Mouse (Mus musculus) forebrain, embryonic 16.5 days (tissue): ENCODE measurements around the gene Islr2. TPM values are rescaled to one million over a fixed set of nuclear protein-coding genes. Genes with fewer than 3 reads are reported as not detected.

ENCODE experiments used
- ATAC-seq: fragments of 200-750 bp; cut with Nextera tagmentation; 2 replicates; pipeline ENCODE4 v1.8.0; 2017; ENCODE audit warnings: mild to moderate bottlenecking, moderate library complexity
- H3K27ac ChIP-seq: fragments of 300-500 bp; sonication (generic); 2 replicates; pipeline ENCODE4 v1.5.1; 2014; ENCODE audit warnings: low read length, control low read depth
- H3K27me3 ChIP-seq: fragments of 300-500 bp; sonication (generic); replicated peaks from 2 replicates; pipeline ENCODE4 v1.6.1; 2014; ENCODE audit warnings: low read length; ENCODE audit not compliant: control insufficient read depth, insufficient read depth
- H3K36me3 ChIP-seq: fragments of 300-500 bp; sonication (generic); 2 replicates; pipeline ENCODE4 v1.6.1; 2014; ENCODE audit not compliant: control insufficient read depth, insufficient read depth
- H3K4me1 ChIP-seq: fragments of 300-500 bp; sonication (generic); replicated peaks from 2 replicates; pipeline ENCODE4 v1.6.1; 2014; ENCODE audit warnings: low read length; ENCODE audit not compliant: control insufficient read depth, insufficient read depth
- H3K4me2 ChIP-seq: fragments of 300-500 bp; sonication (generic); 2 replicates; pipeline ENCODE4 v1.6.1; 2014; ENCODE audit warnings: mild to moderate bottlenecking, low read length, control low read depth
- H3K4me3 ChIP-seq: fragments of 300-500 bp; sonication (generic); replicated peaks from 2 replicates; pipeline ENCODE4 v1.5.1; 2014; ENCODE audit warnings: mild to moderate bottlenecking, low read length, control low read depth
- H3K9ac ChIP-seq: fragments of 300-500 bp; sonication (generic); replicated peaks from 2 replicates; pipeline ENCODE4 v1.6.1; 2014; ENCODE audit warnings: low read depth, low read length, control low read depth
- H3K9me3 ChIP-seq: fragments of 300-500 bp; sonication (generic); 2 replicates; pipeline ENCODE4 v1.6.1; 2016; ENCODE audit warnings: low read length; ENCODE audit not compliant: control insufficient read depth
- WGBS: fragments of 180-500 bp; shearing (Covaris S2); extraction: QIAGEN DNeasy Blood & Tissue Kit; methylation state at CpG from one replicate; pipeline ENCODE4 v1.1.7; 2014; 5-methylcytosine and 5-hydroxymethylcytosine counted together
- polyA plus RNA-seq: library from polyadenylated mRNA; unstranded; fragments of >200 nt; fragmentation: Nextera tagmentation; extraction: Ambion mirVana; gene quantifications from 2 replicates; pipeline ENCODE4 v1.2.1, GENCODE M21; 2015

The Islr2 gene
- polyA plus RNA-seq, 1 experiment from 2014 or later = 88.4 TPM

DNA sequence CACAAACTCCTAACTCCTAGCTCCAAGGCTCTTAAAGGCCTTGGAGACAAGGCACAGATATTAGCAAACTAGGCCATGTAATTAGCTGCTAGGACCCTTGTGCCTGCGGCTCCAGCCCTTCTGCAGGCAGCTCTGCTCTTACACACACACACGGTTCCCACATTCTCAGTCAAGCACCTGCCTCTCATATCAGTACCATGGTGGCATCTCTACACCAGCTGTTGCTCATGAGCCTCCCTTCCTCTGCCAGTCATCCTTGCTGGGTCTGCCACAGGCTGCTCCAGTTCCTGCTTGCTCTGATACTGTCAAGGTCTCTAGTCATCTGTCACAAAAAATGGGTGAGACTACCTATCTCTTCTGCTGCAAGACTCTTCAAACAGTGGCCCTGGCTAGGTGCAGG is 20.2 kb upstream of the Islr2 start:
- WGBS = 84% methylated on average over 2 of the region's 2 CpGs
- Histone ChIP-seq H3K9ac (no peak overlapping the region), H3K4me3 (no peak overlapping the region), H3K36me3 (no peaks in the 10 kb centered on the region), H3K27me3 (no peaks in the 10 kb centered on the region), H3K27ac (no peak overlapping the region), H3K9me3 (no peaks in the 10 kb centered on the region), H3K4me1 (no peaks in the 10 kb centered on the region), H3K4me2 (no peak overlapping the region)
- ATAC-seq = no peak

- Histone ChIP-seq H3K9me3 (no peaks in the 10 kb centered on the region), H3K4me2 (no peak overlapping the region), H3K27ac (no peak overlapping the region), H3K36me3 (no peaks in the 10 kb centered on the region), H3K4me3 (no peak overlapping the region), H3K4me1 (peaks cover 4% of the 10 kb centered on the region; the same call in 1 of the 2 replicates), H3K27me3 (no peaks in the 10 kb centered on the region), H3K9ac (no peak overlapping the region)
- no peak for ATAC-seq
- 71% methylated on average over 24 of the region's 24 CpGs for WGBS
Observed at GRCm38 (mm10) chr9:58220218-58220903, 16.2 kb upstream of the Islr2 start.

GRCm38 (mm10) chr9:58218539-58218938 is 14.4 kb upstream of the Islr2 start:
- no peak overlapping the region for H3K4me2 ChIP-seq
- 86% methylated on average over 3 of the region's 3 CpGs for WGBS
- H3K9ac ChIP-seq = no peak overlapping the region
- H3K4me1 ChIP-seq = peaks cover 4% of the 10 kb centered on the region; the same call in 1 of the 2 replicates
- H3K36me3 ChIP-seq = no peaks in the 10 kb centered on the region
- H3K27me3 ChIP-seq = no peaks in the 10 kb centered on the region
- no peaks in the 10 kb centered on the region for H3K9me3 ChIP-seq
- H3K27ac ChIP-seq = no peak overlapping the region
- no peak for ATAC-seq
- no peak overlapping the region for H3K4me3 ChIP-seq

- Histone ChIP-seq H3K4me2 (no peak overlapping the region), H3K36me3 (no peaks in the 10 kb centered on the region), H3K27ac (no peak overlapping the region), H3K9ac (no peak overlapping the region), H3K4me3 (no peak overlapping the region), H3K4me1 (peaks cover 4% of the 10 kb centered on the region; the same call in 1 of the 2 replicates), H3K9me3 (no peaks in the 10 kb centered on the region), H3K27me3 (no peaks in the 10 kb centered on the region)
- 28% methylated on average over 6 of the region's 6 CpGs for WGBS
- peak; percentile 72 for ATAC-seq
Observed at GRCm38 (mm10) chr9:58216402-58216801, 12.3 kb upstream of the Islr2 start.

DNA sequence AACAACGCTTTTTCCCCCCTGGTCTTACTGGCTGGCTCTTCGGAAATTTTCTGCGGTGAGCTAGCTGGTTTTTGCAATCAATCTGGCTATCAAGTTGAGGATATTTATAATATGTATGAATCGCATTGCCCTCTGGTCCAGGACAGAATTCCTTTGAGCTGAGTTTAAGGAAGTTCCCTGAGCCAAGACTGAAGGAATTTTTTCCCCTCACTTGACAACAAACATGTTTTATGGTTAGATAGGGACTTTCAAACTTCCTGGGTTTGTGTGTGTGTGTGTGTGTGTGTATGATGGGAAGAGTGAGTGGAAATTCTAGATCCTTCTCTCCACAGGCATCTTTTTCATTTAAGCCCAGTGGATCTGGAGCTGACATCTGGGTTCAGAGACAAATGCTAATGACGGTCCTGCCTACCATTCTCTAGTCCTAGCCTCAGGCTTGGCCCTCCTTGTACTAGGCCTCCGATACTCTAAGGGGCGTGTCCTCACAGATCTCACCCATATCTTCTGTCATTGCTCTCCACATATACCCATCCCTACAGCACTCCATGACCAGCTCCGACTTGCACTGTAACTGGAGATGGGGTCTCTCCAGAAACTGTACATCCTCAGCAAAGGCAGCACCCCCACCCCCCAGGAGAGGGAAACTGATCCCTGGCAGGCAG is 10.5 kb upstream of the Islr2 start:
- H3K4me1 ChIP-seq = peaks cover 4% of the 10 kb centered on the region; the same call in 1 of the 2 replicates
- no peak overlapping the region for H3K9ac ChIP-seq
- H3K27me3 ChIP-seq = no peaks in the 10 kb centered on the region
- 69% methylated on average over 8 of the region's 8 CpGs for WGBS
- H3K27ac ChIP-seq = no peak overlapping the region
- H3K4me2 ChIP-seq = no peak overlapping the region
- no peaks in the 10 kb centered on the region for H3K9me3 ChIP-seq
- H3K4me3 ChIP-seq = no peak overlapping the region
- no peak for ATAC-seq
- H3K36me3 ChIP-seq = no peaks in the 10 kb centered on the region

- Histone ChIP-seq H3K4me3 (no peak overlapping the region), H3K27me3 (no peaks in the 10 kb centered on the region), H3K27ac (no peak overlapping the region), H3K36me3 (no peaks in the 10 kb centered on the region), H3K4me2 (no peak overlapping the region), H3K4me1 (peaks cover 7% of the 10 kb centered on the region; the same call in 1 of the 2 replicates), H3K9me3 (no peaks in the 10 kb centered on the region), H3K9ac (no peak overlapping the region)
- WGBS = 40% methylated on average over 5 of the region's 5 CpGs
- no peak for ATAC-seq
Observed at GRCm38 (mm10) chr9:58213865-58214264, 9.7 kb upstream of the Islr2 start.

DNA sequence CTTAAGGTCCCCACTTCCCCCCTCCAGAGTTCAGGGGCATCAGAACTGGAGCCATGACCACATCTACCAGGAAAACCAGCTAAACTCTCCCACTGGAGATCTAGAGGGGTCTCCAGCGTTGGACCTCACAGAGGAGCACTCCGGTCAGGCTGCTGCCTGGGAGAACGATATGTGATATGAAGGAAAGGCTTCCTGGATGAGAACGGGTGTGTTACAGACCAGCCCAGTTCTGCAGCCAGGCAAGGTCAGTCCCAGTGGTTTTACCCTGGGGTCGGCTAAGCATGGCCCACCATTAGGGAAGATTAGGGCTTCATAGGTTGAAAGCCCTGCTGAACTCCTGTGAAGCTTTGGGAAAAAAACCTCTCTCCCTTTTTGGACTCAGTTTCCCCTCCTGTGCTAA is 9.3 kb upstream of the Islr2 start:
- Histone ChIP-seq H3K9ac (no peak overlapping the region), H3K27ac (no peak overlapping the region), H3K27me3 (no peaks in the 10 kb centered on the region), H3K4me1 (peaks cover 7% of the 10 kb centered on the region; the same call in 1 of the 2 replicates), H3K9me3 (no peaks in the 10 kb centered on the region), H3K4me2 (no peak overlapping the region), H3K36me3 (no peaks in the 10 kb centered on the region), H3K4me3 (no peak overlapping the region)
- 76% methylated on average over 5 of the region's 5 CpGs for WGBS
- ATAC-seq = no peak

GRCm38 (mm10) chr9:58210304-58210627 is 6.1 kb upstream of the Islr2 start:
- Histone ChIP-seq H3K4me1 (peaks cover 21% of the 10 kb centered on the region), H3K9ac (no peak overlapping the region), H3K4me3 (no peak overlapping the region), H3K27me3 (no peaks in the 10 kb centered on the region), H3K27ac (no peak overlapping the region), H3K36me3 (no peaks in the 10 kb centered on the region), H3K9me3 (no peaks in the 10 kb centered on the region), H3K4me2 (no peak overlapping the region)
- ATAC-seq = no peak
- 82% methylated on average over 2 of the region's 2 CpGs for WGBS

GRCm38 (mm10) chr9:58209462-58210303 is 5.6 kb upstream of the Islr2 start:
- WGBS = 63% methylated on average over 8 of the region's 8 CpGs
- Histone ChIP-seq H3K36me3 (no peaks in the 10 kb centered on the region), H3K9me3 (no peaks in the 10 kb centered on the region), H3K27ac (no peak overlapping the region), H3K4me1 (peaks cover 25% of the 10 kb centered on the region), H3K9ac (no peak overlapping the region), H3K4me2 (no peak overlapping the region), H3K27me3 (no peaks in the 10 kb centered on the region), H3K4me3 (no peak overlapping the region)
- no peak for ATAC-seq
